Mouse (Mus musculus): ENCODE data around the gene Mmp15.

Gene Mmp15

DNA sequence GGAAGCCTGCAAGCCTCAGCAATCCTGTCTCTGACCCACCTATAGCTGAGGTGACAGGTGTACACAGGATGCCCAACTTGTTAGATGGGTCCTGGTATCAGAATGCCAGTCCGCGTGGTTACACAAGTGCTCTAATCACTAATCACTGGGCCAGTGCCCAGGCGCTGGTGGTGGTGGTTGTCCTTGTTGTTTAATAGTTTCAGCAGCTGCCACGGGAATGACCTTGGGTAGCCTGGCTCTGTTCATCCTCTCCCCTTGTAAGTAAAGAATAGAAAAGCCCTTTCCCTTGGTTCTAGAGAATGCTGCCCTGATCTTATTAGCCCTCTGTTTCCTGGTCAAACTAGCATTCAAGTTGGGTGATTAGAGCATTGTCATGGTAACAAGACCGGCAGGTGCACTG, 10.3 kb upstream of the Mmp15 start:
- DNase-seq (ENCODE audit: low spot score in 2 of 2) = no peak

DNA sequence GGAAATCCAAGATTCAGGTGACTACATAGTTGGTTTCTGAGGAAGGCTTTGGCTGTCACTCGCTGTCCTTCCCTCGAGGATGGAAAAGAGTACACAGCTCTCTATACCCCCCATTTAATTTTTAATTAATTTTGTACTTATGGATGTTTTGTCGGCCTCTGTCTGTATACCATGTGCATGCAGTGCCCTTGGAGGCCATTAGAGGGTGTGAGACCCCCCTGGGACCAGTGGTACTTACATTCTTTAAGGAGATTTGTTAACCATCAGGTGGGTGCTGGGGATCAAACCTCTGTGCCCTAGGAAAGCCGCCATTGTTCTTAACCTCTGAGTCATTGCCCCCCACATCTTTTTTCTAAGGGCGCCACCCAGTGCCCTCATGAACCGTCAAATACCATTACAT, 7.4 kb upstream of the Mmp15 start:
- no peak for DNase-seq (ENCODE audit: low spot score in 2 of 2)

GRCm38 (mm10) chr8:95346643-95347545, 5.2 kb upstream of the Mmp15 start:
- DNase-seq (ENCODE audit: low spot score in 2 of 2) = peak; percentile 78 to 84

- DNase-seq (ENCODE audit: low spot score in 2 of 2) = no peak
Measured at GRCm38 (mm10) chr8:95348356-95348755, 3.7 kb upstream of the Mmp15 start.

DNA sequence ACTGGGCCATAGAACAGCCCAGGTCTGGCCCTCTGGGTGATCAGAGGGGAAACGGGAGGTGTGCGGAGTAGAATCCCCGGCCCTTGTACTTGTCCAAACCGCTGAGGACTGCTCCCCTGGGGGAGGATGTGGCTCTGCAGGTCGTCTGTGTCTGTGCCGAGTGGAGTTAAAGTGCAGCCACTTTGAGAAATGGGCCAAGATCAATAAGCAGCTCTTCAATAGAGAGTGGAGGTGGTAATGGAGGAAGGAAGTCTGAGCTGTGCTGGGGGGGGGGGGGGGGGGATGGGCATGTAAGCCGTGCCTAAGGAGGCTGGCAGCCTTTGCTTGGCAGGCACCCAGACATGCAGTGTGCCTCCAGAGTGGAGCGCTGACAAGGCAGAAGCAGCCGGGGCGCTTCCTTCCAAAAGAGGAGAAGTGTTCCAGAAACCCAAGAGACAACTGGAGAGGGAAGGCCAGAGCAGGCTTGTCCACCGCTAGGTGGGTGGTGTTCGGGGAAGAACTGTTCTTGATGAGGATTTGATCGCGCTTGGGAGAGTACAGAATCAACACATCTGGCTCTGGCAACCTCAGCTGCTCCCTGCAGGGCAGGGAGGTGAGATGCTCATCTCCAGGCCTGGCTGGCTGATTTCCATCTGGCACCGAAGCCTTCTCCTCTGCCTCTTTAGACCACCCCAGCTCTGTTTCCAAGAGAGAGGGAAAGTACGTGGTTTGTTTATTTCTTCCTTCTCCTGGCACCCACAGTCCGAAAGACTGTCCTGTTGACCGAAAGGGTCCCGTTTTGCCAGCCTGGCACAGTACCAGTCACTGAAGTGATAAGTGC, 3.0 kb upstream of the Mmp15 start:
- peak; percentile 66 for DNase-seq (ENCODE audit: low spot score in 2 of 2)

DNA sequence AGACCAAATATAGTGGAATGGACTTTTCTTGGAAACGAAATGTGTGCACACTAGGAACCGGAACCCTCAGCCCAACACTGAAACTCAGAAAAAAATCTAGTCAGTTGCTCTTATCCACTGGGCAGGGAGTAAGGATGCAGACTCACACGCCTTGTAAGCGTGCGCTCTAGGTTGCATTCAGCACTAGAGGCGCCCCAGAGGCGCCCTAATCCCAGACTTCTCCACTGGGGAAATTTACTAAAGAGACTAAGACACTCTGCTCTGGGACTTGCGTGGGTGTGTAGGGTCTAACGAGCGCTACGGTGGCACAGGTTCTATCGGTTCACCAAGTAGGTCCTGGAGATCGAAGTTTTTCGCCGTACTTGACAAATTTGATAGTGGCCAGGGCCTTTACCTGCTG, 607 bp upstream of the Mmp15 start:
- no peak for DNase-seq (ENCODE audit: low spot score in 2 of 2)

DNA sequence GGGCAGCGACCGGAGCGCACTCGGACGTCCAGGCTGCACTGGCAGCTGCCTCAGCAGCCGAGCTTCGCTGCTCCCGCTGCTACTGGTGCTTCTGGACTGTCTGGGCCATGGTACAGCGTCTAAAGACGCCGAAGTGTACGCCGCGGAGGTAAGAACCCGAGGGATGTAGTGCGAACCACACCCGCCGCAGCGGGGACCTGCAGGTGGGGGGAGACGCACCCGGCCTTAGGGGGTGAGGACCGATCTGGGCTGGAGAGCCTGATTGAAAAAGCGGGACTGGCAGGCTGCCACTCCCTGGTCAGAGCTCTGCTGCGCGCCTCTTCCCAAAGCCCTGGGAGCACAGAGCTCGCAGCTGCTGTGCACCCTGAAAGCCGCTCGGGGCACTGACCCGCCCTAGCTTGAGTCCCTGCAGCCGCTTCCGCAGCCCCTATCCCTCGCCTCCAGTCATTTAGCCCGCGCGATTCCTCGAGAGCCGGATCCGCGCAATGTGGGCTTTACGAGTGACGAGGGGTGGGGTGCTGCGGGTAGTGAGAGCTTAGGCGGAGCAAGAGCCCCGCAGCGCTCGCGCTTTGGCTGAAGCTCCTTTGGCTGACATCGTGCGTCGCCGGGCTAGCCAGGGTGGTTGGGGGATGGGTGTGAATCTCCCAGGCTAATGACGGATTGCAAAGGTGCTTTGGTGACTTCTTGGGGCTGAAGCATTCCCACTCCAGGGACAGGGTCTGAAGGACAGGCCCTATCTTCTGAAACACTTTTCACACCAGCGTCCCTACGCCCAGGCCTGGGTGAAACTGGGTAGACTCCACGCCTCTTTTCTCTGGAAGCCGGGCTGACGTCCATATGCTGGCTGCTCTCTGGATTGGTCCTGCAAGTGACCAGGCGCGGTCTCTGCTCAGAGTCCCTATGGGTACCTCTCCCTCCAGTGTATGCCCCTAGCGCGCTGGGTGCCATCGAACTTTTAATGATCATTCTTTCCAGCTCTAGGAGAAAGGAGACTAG, 1.1 kb downstream of the Mmp15 start:
- DNase-seq (ENCODE audit: low spot score in 2 of 2) = no peak

DNA sequence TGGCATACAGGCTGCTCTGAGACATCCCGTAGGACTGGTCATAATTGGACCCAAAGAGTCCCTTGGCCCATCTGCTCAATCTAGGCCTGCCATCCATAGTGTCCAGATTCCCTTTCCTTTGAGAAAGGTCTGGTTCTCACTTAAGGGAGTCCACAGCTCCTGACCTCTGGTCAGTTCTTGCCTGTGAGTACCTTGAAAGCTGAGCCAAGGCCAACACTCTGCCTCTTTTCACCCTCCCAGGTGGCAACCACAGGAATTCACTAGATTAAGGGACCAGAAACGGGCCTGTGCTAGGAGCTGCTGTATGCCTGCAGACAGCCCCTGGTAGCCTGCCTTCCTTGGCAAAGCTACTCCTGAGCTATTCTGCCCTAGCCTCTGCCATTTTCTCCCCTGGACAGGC, 2.5 kb downstream of the Mmp15 start:
- no peak for DNase-seq (ENCODE audit: low spot score in 2 of 2)

- DNase-seq (ENCODE audit: low spot score in 2 of 2) = no peak
Measured at GRCm38 (mm10) chr8:95358550-95359411, 6.7 kb downstream of the Mmp15 start.

- DNase-seq (ENCODE audit: low spot score in 2 of 2) = no peak
Measured at GRCm38 (mm10) chr8:95360181-95361015, 8.3 kb downstream of the Mmp15 start.

DNA sequence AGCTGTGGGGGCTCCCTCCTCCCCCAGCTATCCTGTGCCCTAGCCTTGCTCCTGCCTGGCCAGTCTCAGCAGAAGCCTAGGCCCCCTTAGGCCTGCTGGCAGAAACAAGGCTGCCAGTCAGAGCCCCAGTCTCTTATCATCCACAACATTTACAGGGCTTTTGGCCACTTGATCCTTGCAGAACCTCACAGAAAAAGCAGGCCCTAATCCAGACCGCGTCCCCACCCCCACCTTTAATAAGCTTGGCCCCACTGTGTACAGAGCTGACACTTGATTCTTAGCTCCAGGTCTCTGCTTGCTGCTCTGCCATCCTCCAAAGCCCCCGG, 8.9 kb downstream of the Mmp15 start:
- DNase-seq (ENCODE audit: low spot score in 2 of 2) = no peak

GRCm38 (mm10) chr8:95362272-95362671, 10.2 kb downstream of the Mmp15 start:
- DNase-seq (ENCODE audit: low spot score in 2 of 2) = no peak

- DNase-seq (ENCODE audit: low spot score in 2 of 2) = no peak
Measured at GRCm38 (mm10) chr8:95363849-95364248, 11.8 kb downstream of the Mmp15 start.

- DNase-seq (ENCODE audit: low spot score in 2 of 2) = no peak
Measured at GRCm38 (mm10) chr8:95369581-95370326, 17.7 kb downstream of the Mmp15 start.

DNA sequence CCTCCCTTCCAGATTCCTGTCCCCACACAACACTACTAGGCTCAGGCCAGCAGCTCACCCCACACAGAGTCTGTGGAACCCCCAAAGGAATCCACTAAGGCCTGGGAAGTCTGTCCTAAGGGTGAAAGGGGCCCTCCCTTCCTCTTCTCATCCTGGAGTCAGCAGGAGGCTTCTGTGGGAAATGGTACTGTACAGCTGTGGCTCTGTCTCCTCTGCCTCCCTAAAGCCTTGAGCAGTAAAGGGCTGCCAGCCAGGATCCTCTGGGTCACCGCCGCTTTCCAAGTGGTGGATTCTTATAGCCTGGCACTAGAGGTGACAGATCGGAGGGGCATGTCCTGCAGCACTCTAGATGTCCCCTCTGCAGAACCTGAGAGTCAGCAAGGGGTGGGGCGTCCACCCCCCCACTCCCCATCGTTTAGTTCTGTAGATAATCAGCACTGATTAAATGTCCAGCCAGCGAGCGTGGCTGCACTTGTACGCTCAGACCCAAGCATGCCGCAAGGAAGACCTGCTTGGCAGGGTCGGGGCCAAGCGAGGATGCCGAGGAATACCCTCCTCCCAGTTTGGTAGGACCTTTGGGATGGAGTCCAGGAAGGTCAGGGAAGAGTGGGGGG, 21.4 kb downstream of the Mmp15 start:
- DNase-seq (ENCODE audit: low spot score in 2 of 2) = no peak

- no peak for DNase-seq (ENCODE audit: low spot score in 2 of 2)
Measured at GRCm38 (mm10) chr8:95374429-95374828, 22.4 kb downstream of the Mmp15 start.

DNA sequence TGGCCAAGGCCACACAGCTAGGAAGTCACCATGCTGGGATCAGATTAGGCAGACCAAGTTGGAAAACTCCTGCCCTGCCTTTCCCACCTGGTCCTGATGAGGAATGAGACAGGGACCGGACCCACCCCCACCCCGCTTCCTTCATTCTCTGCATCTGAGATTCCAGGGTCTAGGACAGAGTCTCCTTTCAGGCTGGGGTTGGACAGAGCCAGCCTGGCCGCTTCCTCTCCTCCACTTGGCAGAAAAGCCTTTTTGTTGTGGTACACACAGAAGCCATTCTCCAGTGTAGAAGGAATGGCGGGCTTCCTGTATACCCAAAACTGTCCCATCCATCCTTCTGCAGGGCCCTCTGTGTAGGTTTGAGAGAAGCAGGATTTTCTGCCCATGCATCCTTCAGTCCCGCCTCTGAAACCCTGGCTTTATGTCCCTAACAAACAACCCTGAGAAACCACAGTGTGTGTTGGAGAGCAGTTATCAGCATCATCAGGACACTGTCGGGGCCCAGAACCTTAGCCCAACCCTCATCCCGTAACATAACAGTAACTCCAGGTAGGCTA, 23.4 kb downstream of the Mmp15 start:
- DNase-seq (ENCODE audit: low spot score in 2 of 2) = no peak

GRCm38 (mm10) chr8:95376309-95376999, 24.4 kb downstream of the Mmp15 start:
- DNase-seq (ENCODE audit: low spot score in 2 of 2) = no peak
